Mouse (Mus musculus): Measurements from ENCODE around the gene Tprgl.
A peak's percentile ranks its signal among the peaks of the same experiment; 100 is the strongest.

Gene Tprgl

DNA sequence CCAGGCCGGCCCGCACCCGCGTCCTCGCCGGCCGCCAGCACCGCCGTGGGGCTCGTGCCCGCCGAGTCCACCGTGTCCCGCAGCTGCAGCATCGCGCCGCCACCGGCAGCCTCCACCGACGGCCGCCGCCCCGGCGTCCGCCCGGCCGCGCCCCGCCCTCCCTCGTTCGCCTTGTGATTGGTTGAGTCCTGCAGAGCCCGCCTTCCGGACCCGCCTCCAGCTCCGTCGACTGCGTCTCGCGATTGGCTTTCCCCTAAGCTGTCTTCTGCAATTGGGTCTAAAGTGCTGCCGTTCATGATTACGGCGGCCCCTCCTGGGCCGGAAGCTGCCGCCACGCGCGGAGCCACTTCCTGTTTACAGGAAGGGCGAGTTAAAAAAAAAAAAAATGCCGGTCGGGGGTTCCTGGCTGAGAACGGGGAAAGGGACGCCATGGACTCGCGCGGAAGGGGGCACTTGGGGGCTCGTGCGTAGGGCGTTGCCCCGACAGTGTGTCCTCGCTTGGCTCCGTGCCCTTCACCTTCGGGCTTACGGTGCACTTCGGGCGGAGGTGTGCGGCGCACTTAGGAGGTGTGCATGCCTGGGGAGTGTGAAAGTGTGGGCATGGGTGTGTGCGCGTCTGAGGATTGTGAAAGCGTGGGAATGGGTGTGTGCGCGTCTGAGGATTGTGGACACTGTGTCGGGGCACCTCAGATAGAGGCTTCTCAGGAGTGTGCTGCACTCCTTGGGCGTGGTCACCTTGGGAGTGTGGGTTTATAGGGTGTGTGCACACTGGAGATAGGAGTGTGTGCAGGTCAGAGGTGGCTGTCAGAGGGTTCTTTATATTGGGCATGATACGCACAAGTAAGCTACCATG, at the start of gene Tprgl:
Gene Tprgl, minus strand, starts transcription at position 129 of the 853 bp plus-strand sequence.
- DNase-seq (ENCODE audit: low spot score), result peak; percentile 93

DNA sequence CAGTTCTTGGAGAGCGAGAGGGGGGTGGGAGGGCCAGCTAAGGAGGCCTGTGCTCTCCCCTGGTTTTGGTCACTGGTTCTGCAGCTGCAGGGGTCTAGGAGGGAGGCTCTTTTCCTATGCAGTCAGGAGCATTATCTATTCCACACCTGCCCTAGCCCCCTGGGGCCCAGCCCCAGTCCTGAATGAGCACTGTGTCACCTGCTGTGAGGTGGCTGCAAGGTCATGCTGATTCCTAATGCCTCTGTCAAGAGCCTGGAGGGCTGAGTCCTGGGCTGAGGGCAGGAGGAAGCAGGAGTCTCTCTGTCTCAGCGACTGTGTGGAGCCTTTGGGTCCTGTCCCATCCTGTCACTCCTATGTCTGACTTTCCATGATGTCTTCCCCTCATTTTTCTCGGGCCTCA, 49.4 kb upstream of the Tprgl start:
- no peak for DNase-seq (ENCODE audit: low spot score)

DNA sequence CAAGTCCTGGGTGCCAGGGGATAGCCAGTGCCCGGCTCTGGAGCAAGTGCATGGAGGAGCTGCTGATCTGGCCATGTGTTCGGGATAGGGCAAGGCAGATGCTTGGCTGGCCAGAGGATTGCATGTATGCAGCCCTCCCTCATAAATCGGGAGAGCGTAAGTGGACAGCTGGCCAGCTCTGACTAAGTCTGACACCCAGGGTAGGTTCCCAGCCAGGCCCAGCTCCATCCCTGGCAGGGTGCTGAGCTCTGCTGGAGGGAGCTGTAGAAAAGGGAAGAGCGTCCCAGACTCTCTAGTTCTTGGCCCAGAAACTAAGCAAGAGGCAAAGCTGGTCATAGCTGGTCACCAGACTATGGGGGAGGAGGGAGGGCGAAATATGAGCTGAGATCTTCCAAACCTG, 48.6 kb upstream of the Tprgl start:
- no peak for DNase-seq (ENCODE audit: low spot score)

DNA sequence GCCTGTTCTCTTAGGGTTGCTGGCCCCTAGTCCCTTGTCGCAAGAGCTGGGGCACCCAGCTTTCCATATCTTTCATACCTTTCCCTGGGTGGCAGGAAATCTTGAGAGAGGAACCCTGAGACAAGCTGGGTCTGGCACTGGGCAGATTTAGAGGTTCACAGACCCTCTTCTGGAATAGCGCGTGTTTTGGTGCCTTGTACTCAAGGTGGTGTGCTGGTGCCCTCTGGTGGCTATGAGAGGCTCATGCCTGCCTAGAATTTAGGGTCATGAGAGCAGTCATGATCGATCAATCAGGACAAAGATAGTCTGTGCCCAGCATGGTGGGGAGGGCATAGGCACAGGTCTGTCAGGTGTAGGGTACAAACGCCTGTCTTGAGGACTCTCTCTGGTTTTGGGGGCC, 46.8 kb upstream of the Tprgl start:
- peak; percentile 50 for DNase-seq (ENCODE audit: low spot score)

DNA sequence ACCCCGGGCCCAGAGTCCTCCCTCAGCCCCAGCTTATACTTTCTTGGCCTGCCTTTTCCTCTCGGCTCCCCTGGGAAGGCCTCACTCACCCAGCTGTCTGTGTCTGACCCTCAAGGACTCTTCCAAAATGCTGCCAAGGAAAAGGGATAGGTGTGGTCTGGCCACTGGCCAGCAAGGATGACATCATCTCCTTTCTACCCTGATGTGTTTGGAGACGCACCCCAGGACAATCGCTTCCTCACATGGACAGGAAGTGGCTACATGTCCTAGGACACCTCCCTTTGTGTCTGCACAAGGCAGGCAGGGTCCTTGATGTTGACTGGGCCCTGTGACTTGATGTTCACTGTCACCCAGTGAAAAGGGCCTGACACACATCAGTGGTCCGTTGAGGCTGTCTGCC, 44.9 kb upstream of the Tprgl start:
- no peak for DNase-seq (ENCODE audit: low spot score)

DNA sequence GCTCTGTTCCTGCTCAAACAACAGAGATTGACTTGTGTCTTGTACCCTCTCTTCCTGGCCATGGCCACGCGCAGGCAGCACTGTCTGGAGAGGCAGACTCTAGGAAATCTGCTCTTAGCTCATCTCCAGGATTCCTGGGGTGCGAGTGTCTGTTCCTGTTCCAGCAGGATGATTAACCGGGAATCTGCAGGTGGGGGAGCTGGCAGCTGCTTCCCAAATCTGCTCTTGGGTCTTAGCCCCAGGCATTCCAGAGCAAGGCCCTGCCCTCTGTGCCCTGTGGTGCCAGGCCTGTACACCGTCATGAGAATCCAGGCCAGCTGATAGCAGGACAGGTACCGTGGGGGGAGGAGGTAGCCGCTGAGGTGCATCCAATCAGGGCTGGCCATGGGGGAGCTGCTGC, 44.1 kb upstream of the Tprgl start:
- DNase-seq (ENCODE audit: low spot score), result no peak

DNA sequence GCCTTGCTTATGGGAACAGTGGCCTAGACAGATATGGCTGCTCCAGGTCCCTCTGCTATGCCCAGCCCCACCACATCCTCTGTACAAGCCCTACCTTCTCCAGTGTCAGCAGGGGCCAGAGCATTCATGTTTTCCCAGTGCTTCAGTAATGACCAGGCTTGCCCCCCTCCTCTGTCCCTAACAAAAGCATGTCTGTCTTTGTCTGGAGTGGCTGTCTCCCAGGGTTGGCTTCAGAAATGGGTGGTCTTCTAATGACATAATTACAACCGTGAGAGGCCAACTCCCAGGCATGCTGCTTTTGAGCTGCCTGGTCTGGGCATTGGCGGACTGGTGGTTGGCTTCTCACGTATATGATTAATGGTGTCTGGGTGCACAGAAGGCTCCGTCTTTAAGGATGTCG, 41.0 kb upstream of the Tprgl start:
- no peak for DNase-seq (ENCODE audit: low spot score)

DNA sequence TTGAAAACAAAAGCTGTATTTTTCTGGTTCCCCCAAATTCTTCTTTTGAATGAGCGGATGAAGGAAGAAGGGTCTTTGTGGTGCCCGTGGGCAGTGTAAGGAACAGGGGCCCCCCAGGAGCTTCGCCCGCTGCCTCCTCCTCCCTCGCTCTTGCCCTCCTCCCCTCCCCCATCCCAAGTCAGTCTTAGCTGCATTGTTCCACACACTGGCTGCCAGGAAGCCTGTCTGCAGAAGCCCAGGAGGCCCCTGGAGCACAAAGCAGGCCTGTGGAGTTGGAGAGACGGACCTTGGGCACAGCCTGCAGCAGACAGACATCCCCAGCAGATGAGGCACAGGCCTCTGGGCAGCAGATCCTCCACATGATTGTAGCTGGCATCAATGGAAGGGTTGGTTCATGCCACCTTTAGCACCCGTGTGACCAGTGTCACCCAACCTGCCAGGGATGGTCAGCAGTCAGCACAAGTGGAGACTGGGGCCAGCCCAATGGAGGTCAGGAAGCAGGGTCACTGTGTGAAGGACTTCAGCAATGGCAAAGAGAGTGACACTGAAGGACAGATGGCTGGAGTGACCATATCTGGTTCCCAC, 38.0 kb upstream of the Tprgl start:
- no peak for DNase-seq (ENCODE audit: low spot score)

DNA sequence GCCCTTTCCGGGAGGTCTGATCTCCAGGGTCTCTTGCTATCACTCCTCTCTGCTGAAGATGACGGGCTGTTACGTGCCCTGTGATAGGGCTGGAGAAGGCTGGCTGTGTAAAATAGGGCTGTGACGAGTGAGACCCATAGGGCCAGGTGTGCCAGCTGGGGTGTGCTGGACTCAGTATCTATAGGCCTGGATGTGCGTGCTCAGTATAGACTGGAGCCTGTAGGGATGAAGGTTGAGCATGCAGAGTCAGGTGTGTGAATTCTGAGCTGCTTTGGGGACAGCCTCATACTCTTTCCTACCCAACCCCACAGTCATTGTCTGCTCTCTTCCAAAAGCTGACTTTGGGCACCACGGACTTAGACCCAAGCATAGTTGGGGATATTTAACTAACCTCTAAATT, 37.5 kb upstream of the Tprgl start:
- no peak for DNase-seq (ENCODE audit: low spot score)

DNA sequence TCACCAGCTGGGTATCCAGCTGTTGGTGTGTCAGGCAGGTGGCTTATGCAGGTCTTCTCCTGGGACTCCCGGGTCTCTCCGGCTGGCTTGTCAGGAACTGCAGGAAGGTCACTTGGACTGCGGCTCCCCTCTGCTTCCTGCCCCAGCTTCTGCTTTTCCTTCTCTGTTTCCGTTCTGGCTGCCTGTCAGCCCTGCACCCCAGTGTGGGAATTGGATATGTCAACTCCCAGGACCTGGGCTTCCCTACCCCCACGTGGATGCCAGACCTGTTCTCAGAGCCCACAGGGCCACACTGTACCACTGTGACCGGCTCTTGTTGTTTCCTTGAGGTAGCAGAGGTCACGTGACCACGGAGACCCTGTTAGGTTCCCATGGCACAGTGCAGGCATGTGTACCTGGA, 28.5 kb upstream of the Tprgl start:
- DNase-seq (ENCODE audit: low spot score), result no peak

DNA sequence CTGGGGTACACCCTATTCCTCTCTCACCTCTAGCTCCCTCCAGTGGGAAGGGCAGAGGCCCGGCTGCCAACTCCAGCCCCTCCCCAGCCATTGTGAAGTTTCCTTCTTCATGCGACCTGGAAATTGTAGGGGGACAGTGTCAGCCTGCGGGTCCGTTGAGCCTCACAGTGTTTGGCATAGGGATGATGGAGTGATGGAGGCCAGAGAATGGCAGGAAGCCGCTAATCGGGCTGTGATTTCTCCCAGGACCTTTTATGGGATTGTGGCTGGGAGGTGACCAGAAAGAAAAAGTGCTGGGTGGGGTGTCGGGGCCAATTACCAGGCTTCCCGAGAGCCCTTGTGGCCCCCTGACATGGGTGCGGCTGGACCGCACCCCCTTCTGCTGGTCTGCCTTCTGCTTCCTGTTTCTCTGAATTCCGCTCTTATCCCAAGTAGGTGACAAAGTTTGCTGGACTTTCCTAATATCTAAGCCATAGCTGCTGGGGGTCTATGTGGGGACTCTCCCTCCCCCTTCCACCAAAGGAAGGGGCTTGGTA, 25.6 kb upstream of the Tprgl start:
- DNase-seq (ENCODE audit: low spot score), result no peak

DNA sequence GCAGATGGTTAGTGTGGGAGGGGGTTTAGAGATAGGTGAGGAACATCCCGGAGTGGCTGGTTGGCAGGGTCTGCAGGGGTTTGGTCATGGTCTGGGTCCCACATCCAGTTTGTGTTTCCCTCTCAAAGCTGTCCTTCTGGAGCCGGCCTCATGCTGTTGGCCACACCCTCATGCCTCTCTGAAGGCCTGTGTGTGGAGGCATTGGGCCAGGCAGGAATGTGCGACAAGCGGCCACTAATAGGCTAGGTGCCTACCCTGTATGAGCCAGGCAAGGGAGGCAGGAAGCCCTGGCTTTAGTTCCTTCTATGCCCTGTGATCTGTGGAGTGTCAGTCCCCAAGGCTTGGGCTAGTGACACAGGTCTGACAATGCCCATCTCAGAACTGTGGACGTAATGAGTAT, 24.5 kb upstream of the Tprgl start:
- DNase-seq (ENCODE audit: low spot score), result no peak

DNA sequence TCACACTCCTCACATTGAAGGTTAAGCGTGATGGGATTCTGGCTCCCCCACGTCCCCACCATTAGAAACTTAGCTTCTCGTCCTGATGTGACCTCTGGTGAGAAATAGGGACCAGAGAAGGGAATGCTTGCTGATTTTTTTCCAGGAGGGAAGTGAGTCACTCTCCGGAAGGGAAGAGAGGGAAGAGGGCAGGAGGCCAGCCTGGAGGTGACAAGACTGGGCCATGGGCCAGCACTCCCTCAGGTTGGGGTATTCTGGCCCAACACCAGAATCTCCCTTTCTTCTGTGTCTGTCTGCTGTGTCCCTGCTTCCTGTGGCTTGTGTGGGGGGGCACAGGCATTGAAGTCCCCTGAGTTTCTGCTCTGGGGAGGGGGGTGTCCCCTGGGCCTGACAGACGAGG, 23.1 kb upstream of the Tprgl start:
- no peak for DNase-seq (ENCODE audit: low spot score)

DNA sequence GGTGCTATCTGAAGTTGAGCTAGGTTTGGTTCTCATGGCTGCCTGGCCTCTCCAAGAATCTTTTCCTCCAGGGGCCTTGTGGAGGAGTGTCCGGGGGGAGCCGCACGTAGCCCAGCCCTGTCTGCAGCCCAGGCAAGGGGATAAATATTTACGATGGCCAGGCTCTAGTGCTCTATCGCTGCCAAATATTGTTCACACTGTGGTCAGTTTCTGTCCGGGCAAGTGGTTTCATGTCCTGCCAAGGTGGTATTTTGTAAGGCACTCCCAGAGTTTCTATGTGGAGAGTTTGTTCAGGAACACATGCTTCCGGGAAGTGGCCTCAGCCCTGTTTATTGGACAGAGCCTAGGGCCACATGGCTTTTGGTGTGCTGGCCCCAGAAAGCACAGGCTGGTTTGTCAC, 20.5 kb upstream of the Tprgl start:
- DNase-seq (ENCODE audit: low spot score), result no peak

DNA sequence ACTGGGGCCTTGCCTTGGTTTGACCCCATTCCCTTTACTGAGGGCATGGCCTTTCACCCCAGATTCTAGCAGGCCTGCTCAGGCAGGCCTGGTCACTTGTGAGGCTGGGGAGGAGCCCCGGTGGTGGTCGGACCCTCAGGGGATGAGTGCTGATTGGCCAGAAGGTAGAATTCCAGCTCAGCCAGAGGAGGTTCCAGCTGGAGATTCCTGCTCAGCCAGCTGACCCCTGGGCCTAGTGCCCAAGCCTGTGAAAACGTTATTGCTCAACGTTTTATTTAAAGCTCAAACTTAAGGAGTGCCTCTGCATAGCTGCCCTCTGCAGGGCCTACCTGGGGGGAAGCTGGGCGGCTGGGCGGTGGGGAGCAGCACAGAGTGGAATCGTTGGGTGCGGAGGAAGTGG, 16.8 kb upstream of the Tprgl start:
- no peak for DNase-seq (ENCODE audit: low spot score)

DNA sequence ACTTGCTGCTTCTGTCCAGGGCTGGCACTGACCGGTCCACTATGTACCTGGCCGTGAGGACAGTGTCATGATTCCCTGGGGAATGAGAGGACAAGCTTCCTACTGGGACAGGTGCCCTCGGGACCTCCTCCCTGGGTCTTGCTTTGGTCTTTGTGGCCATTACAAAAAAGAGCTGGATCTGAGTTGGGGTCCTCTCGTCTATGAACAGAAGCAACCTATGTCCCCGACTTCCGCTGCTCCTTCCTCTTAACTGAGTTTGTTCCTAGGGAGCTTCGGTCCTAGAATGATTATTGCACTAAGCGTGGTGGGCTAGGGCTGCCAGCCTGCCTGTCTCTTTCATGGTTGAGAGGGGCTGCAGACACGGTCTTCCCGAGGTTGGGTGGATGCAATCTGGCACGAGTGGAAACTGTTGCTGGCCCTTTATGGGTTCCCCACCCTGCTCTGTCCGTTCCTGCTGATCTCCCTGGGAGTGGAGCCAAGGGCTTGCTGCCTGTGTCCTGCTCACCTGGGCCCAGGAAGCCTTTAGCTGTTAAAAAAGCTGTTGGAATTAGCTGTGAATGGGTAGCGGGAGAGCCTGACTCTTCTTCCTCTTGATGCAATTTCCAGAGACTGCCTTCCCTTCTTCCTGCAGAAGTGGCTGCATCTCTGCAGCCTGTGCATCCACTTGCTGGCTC, 11.6 kb upstream of the Tprgl start:
- no peak for DNase-seq (ENCODE audit: low spot score)

DNA sequence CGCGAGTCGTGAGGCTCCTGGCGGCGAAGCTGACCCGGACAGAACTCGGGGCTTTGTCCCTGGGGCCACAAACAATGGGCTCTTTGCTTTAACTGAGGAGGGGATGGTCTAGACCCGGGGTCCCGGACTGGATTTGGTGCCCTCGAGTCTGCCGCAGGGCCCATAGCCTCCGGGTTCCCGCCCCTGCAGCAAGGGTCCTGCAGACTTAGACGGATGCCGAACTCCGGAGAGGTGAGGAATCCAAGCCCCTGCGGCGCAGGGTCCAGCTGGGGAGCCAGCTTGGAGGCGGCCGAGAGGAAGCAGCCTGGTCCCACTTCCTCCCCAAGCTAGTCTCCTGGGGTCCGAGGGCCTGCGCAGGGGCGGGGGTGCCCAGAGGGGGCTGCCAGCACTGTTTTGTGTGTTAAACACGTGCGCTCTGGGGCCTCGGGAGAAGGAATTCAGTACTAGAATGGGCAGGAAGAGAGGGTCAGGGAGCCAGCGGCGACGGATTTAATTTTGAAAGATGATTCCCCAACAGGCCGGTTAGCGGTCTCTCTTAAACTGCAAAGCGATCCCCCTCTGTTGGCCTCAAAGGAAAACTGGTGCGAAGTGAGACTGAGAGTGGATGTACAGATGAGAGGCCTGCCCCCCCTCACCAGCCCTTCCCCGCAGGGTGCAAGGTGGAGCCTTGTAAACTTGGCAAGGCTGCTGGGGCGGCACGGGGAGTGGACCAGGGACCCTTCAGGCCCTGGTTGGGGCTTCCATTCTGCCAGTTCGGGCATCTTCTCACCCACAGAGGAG, 10.9 kb upstream of the Tprgl start:
- DNase-seq (ENCODE audit: low spot score), result no peak

DNA sequence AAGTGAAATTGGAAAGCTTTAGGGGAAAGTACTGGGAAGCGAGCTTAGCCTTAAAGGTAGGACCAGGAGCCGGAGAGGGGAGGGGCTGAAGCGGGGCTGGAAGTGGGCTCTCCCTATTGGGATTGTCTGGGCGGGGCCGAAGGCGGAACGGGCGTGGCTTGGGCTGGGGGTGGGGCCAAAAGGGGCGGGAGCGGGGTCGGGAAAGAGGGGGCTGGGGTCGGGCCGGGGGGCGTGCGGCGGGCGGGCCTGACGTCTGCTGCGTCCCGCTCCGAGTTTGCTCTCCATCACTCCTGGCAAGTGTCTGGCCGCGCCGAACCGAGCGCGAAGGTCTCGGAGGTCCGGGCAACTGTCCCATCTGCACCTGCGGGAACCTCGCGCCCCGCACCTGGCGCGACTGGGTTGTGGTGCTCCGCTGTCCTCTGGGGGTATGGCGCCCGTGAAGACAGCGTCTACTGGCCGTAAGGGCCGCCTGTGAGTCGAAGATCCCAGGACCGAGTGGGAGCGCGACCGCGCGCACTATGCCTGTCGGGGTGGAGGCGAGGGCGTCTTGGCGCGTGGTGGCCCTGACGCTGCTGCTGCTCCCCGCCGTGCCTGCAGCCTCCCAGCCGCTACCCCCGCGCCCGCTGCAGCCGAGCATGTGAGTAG, 10.2 kb upstream of the Tprgl start, which contains the start of gene Megf6:
Gene Megf6, plus strand, starts transcription at position 225 of the 645 bp plus-strand sequence.
- DNase-seq (ENCODE audit: low spot score), result no peak

DNA sequence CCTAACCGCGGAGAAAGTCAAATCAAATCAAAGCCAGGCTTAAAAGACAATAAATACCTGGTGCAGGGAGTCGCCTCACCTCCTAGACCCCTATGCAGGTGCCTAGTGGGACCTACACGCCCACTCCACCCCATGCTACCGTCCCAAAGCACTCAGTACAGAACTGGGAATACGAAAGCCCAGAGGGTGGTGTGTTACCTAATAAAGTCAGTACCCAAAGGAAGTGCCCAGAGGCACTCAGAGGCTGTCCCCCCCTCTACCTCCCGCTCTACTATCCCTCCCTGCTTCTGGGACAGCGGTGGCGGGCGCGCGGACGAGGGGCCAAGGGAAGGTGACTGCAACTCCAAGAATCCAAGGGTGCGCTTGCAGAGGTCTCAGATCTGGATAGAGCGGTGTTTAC, 9.6 kb upstream of the Tprgl start:
- no peak for DNase-seq (ENCODE audit: low spot score)

DNA sequence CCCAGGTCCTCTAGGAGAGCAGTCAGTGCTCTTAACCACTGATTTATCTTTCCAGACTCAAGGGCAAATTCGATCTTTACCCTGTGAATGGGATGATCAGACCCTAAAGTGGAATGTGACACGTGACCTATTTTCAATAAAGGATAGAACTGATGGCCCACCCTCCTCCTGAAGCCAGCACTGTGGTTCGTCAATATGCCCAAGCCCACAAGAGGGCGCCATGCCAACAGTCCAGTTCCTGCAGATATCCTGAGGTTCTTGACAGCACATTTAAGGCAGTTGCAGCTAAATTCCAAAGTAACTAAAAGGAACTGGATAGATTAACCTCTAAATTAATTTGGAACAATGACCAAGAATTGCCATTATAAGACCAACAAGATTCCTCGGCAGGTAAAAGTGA, 6.6 kb upstream of the Tprgl start:
- DNase-seq (ENCODE audit: low spot score), result peak; percentile 30

DNA sequence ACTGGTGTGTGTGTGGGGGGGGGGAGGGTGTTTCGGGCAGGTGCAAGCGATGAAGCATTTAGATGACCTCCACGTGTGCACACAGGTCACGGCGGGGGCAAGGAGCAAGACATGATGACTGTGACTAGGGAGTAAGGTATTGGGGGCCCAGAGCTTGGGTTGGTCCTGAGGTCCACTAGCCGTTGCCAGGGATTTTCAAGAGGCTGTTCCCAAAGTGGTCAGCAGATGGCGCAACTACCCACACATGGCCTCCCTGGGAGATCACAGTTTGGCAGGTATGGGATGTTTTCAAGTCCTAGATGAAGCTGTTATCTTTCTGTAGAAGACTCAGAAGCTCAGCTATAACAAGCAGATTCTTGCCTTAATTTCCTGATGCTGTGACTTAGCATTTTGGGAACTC, 2.8 kb upstream of the Tprgl start:
- DNase-seq (ENCODE audit: low spot score), result peak; percentile 74

Data from c-Kit-positive CD71-positive TER-119-positive erythroid progenitor cells, embryonic 14.5 days (primary cell).